Mouse (Mus musculus): ENCODE measurements around the gene Gstp3. TPM values are rescaled to one million over a fixed set of nuclear protein-coding genes. Genes with fewer than 3 reads are reported as not detected.
A peak's percentile ranks its signal among the peaks of the same experiment; 100 is the strongest.
"Not testable (repeated sequence)": the region's sequence is repeated elsewhere in the genome, so short reads cannot be mapped to it uniquely, and the experiment has no call there.

Gstp3 gene
- polyA plus RNA-seq, 1 experiment from 2014 or later: 6.1 TPM

DNA sequence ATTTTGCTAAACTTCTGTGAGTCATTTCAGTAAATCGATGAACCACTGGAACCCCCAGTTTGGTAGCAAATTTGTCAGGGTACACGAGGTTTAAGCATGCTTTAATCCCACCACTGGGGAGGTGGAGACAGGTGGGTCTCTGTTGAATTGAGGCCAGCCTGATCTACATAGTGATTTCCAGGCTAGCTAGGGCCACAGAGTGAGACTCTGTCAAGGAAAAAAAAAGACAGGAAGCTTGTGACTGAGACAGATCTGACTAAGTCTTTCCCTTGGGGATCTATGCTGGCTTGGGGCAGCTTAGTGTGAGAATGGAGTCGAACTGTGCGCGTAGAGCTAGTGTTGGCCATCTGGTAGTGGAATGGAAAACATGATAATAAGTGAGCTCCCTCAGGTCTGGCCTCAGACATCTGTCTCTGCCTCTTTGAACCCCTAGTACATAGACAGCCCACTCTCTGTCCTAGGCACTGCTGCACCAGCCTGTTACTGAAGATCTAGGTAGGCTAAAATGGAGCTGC is 6.8 kb downstream of the Gstp3 start:
- 0 out of 2 replicates have a peak, but pooled peaks cover 4% of the 10 kb centered on the region for H3K4me1 ChIP-seq (ENCODE audit: control insufficient read depth, insufficient read depth, low read length)
- H3K27me3 ChIP-seq (ENCODE audit: control insufficient read depth, insufficient read depth, low read length): no peaks in the 10 kb centered on the region
- no peaks in the 10 kb centered on the region for H3K36me3 ChIP-seq (ENCODE audit: control insufficient read depth, insufficient read depth, low read length)
- ATAC-seq (ENCODE audit: insufficient read depth, low FRiP score): no peak
- H3K4me3 ChIP-seq (replicated peaks; ENCODE audit: low read length): no peak overlapping the region
- no peak overlapping the region for H3K4me2 ChIP-seq (ENCODE audit: low read depth, low read length)
- H3K9ac ChIP-seq (ENCODE audit: low read length): no peak overlapping the region
- WGBS: 77% methylated on average over 5 of the region's 5 CpGs
- H3K27ac ChIP-seq (ENCODE audit: low read length): no peak overlapping the region
- no peaks in the 10 kb centered on the region for H3K9me3 ChIP-seq (replicated peaks; ENCODE audit: control insufficient read depth, low read length)

DNA sequence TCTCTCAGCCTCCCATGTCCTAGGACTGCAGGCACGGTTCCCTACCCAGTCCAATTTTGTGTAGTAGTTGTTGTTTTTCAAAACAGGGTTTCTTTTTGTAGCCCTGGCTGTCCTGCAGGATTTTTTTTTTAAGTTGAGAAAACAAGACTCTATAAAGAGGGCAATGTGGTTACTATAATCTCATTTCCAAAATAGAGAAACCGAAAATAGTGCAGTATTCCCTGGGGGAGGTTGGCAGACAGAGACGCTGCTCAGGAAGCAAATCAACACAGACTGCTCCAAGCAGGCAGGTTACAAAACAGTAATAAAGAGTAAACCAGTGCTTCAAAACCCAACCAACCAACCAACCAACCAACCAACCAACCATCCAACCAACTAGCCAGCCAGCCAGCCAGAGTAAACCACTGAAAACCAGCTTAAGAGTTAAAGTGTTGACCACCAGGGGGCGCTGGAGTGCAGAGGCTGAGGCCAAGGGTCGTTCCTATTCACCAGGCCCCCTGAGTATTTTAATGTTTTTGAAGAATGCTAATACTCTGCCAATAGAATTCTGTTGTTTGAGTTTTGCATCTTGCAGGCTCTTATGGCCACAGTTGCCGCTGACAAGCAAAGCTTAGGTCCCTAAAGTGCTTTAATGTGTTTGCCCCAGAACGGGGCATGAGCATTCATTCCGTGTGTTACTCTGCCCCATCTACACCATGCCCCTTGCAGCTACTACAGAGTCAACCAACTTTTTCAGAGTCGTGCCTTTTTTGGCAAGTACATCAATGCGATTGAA is 7.4 kb downstream of the Gstp3 start:
- Histone ChIP-seq H3K9me3 (replicated peaks; ENCODE audit: control insufficient read depth, low read length) (no peaks in the 10 kb centered on the region), H3K36me3 (ENCODE audit: control insufficient read depth, insufficient read depth, low read length) (no peaks in the 10 kb centered on the region), H3K4me2 (ENCODE audit: low read depth, low read length) (no peak overlapping the region), H3K4me3 (replicated peaks; ENCODE audit: low read length) (no peak overlapping the region), H3K9ac (ENCODE audit: low read length) (no peak overlapping the region), H3K4me1 (ENCODE audit: control insufficient read depth, insufficient read depth, low read length) (0 out of 2 replicates have a peak, but pooled peaks cover 4% of the 10 kb centered on the region), H3K27me3 (ENCODE audit: control insufficient read depth, insufficient read depth, low read length) (no peaks in the 10 kb centered on the region), H3K27ac (ENCODE audit: low read length) (no peak overlapping the region)
- no peak for ATAC-seq (ENCODE audit: insufficient read depth, low FRiP score)
- WGBS: 49% methylated on average over 10 of the region's 10 CpGs

GRCm38 (mm10) chr19:4051016-4051415 is 8.4 kb downstream of the Gstp3 start:
- H3K4me3 ChIP-seq (replicated peaks; ENCODE audit: low read length): no peak overlapping the region
- H3K36me3 ChIP-seq (ENCODE audit: control insufficient read depth, insufficient read depth, low read length): no peaks in the 10 kb centered on the region
- H3K9me3 ChIP-seq (replicated peaks; ENCODE audit: control insufficient read depth, low read length): no peaks in the 10 kb centered on the region
- 92% methylated on average over 5 of the region's 5 CpGs for WGBS
- ATAC-seq (ENCODE audit: insufficient read depth, low FRiP score): no peak
- 0 out of 2 replicates have a peak, but pooled peaks cover 4% of the 10 kb centered on the region for H3K4me1 ChIP-seq (ENCODE audit: control insufficient read depth, insufficient read depth, low read length)
- no peaks in the 10 kb centered on the region for H3K27me3 ChIP-seq (ENCODE audit: control insufficient read depth, insufficient read depth, low read length)
- no peak overlapping the region for H3K9ac ChIP-seq (ENCODE audit: low read length)
- no peak overlapping the region for H3K4me2 ChIP-seq (ENCODE audit: low read depth, low read length)
- no peak overlapping the region for H3K27ac ChIP-seq (ENCODE audit: low read length)

- H3K27ac ChIP-seq (ENCODE audit: low read length); H3K9ac ChIP-seq (ENCODE audit: low read length); H3K4me3 ChIP-seq (replicated peaks; ENCODE audit: low read length); H3K4me1 ChIP-seq (ENCODE audit: control insufficient read depth, insufficient read depth, low read length); ATAC-seq (ENCODE audit: insufficient read depth, low FRiP score); H3K27me3 ChIP-seq (ENCODE audit: control insufficient read depth, insufficient read depth, low read length); H3K36me3 ChIP-seq (ENCODE audit: control insufficient read depth, insufficient read depth, low read length); H3K9me3 ChIP-seq (replicated peaks; ENCODE audit: control insufficient read depth, low read length); H3K4me2 ChIP-seq (ENCODE audit: low read depth, low read length): not testable (repeated sequence)
- WGBS: 81% methylated on average over 5 of the region's 5 CpGs
Measured at GRCm38 (mm10) chr19:4049069-4049468, 10.3 kb downstream of the Gstp3 start.

GRCm38 (mm10) chr19:4047859-4048258 is 11.5 kb downstream of the Gstp3 start:
- Histone ChIP-seq H3K27ac (ENCODE audit: low read length) (no peak overlapping the region), H3K4me3 (replicated peaks; ENCODE audit: low read length) (no peak overlapping the region), H3K27me3 (ENCODE audit: control insufficient read depth, insufficient read depth, low read length) (no peaks in the 10 kb centered on the region), H3K9me3 (replicated peaks; ENCODE audit: control insufficient read depth, low read length) (no peaks in the 10 kb centered on the region), H3K4me2 (ENCODE audit: low read depth, low read length) (no peak overlapping the region), H3K36me3 (ENCODE audit: control insufficient read depth, insufficient read depth, low read length) (no peaks in the 10 kb centered on the region), H3K9ac (ENCODE audit: low read length) (no peak overlapping the region), H3K4me1 (ENCODE audit: control insufficient read depth, insufficient read depth, low read length) (no peaks in the 10 kb centered on the region)
- no peak for ATAC-seq (ENCODE audit: insufficient read depth, low FRiP score)
- WGBS: 21% methylated on average over 4 of the region's 4 CpGs

DNA sequence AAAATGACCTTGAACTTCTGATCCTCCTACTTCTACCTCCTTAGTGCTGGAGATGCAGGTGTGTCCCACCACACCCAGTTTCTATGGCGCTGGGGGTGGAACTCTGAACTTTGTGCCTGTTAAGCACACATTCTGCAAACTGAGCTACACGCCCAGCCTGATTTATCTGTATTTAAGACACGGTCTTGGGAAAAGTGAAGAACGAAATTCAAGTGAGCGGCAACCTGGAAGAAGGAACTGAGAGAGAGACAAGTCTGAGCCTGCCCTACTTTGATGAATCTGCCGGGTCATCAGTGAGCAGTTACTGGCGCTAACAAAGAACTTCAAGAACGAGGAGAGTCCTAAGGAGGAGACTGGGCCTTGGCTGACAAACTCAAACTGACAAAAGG is 12.5 kb downstream of the Gstp3 start:
- H3K27me3 ChIP-seq (ENCODE audit: control insufficient read depth, insufficient read depth, low read length): no peaks in the 10 kb centered on the region
- ATAC-seq (ENCODE audit: insufficient read depth, low FRiP score): peak; percentile 69
- H3K4me2 ChIP-seq (ENCODE audit: low read depth, low read length): peak overlapping the region; percentile 27; the same call in 1 of the 2 replicates
- WGBS: 56% methylated on average over 8 of the region's 8 CpGs
- no peaks in the 10 kb centered on the region for H3K9me3 ChIP-seq (replicated peaks; ENCODE audit: control insufficient read depth, low read length)
- H3K4me3 ChIP-seq (replicated peaks; ENCODE audit: low read length): no peak overlapping the region
- peak overlapping the region; percentile 92 for H3K27ac ChIP-seq (ENCODE audit: low read length)
- no peak overlapping the region for H3K9ac ChIP-seq (ENCODE audit: low read length)
- H3K4me1 ChIP-seq (ENCODE audit: control insufficient read depth, insufficient read depth, low read length): no peaks in the 10 kb centered on the region
- H3K36me3 ChIP-seq (ENCODE audit: control insufficient read depth, insufficient read depth, low read length): no peaks in the 10 kb centered on the region

DNA sequence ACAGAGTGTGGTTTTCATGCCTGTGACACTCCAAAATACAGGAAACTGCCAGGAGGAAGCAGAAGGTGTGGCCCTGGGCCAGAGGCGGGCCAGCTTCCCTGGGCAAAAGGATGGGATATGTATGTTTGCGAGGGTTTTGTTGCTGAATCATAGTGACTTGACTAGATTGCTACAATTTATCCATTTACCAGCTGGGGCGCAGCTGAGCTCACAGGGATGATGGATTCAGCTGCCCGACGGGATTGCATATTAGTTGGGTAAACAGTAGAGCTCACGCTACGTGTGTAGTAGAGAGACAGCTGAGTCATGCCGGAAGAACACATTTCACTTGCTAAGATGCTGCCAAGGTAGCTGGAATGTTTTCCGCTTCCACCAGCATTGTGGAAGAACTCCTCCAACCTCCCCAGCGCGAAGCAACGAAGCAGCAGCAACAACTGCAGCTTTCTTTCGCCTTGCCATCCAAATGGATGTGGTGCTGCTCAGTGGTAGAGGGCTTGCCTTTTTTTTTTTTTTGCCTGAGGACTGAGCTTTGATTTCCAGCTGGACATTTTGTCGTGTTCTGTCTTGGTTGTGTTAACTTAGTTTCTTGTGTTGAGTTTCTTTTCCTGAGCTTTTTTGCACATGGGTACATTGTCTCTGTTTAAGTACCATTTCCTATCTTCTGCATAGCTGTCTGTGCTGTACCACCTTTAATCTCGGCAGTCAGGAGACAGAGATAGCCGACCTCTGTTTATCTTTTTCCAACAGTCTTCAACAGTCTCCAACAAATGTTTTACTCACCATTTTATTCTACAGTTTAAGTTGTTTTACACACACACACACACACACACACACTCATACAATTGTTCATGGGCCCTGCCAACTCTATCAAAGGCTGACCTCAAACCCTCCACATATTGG is 13.2 kb downstream of the Gstp3 start, which contains the start of gene Gstp2:
TSS of gene Gstp2 (minus strand) at position 58 of the 900 bp plus-strand sequence.
- Histone ChIP-seq H3K9me3 (replicated peaks; ENCODE audit: control insufficient read depth, low read length) (no peaks in the 10 kb centered on the region), H3K27ac (ENCODE audit: low read length) (peak within 1 kb of the TSS; percentile 92), H3K4me3 (replicated peaks; ENCODE audit: low read length) (no peak within 1 kb of the TSS), H3K4me2 (ENCODE audit: low read depth, low read length) (peak within 1 kb of the TSS; percentile 41; the same call in 1 of the 2 replicates), H3K27me3 (ENCODE audit: control insufficient read depth, insufficient read depth, low read length) (no peaks in the 10 kb centered on the region), H3K9ac (ENCODE audit: low read length) (no peak within 1 kb of the TSS), H3K4me1 (ENCODE audit: control insufficient read depth, insufficient read depth, low read length) (no peaks in the 10 kb centered on the region), H3K36me3 (ENCODE audit: control insufficient read depth, insufficient read depth, low read length) (no peaks in the 10 kb centered on the region)
- peak; percentile 89; the same call in 1 of the 2 replicates for ATAC-seq (ENCODE audit: insufficient read depth, low FRiP score)
- 19% methylated on average over 16 of the region's 16 CpGs for WGBS

DNA sequence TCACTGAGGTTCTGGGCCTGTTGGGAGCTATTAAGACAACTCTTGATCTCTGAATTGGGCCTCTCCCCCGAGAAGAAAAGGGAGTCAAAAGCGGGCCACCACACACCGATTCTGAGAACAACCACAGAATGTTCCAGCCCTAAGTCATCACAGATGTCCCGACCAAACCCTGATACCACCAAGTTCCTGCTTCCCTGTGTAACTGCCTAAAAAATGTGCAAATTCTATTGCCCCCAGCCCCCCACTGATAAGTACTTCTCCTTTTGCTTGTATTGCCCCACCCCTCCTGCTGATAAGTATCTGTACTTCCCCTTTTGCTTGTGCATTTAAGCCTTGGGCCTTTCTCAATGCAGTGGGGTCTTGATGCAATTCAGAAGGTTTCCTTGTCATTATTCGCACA is 15.3 kb downstream of the Gstp3 start:
- H3K9ac ChIP-seq (ENCODE audit: low read length); H3K4me1 ChIP-seq (ENCODE audit: control insufficient read depth, insufficient read depth, low read length); H3K4me2 ChIP-seq (ENCODE audit: low read depth, low read length); H3K4me3 ChIP-seq (replicated peaks; ENCODE audit: low read length); H3K36me3 ChIP-seq (ENCODE audit: control insufficient read depth, insufficient read depth, low read length); H3K27me3 ChIP-seq (ENCODE audit: control insufficient read depth, insufficient read depth, low read length); ATAC-seq (ENCODE audit: insufficient read depth, low FRiP score); H3K9me3 ChIP-seq (replicated peaks; ENCODE audit: control insufficient read depth, low read length); H3K27ac ChIP-seq (ENCODE audit: low read length): not testable (repeated sequence)
- 77% methylated on average over 5 of the region's 5 CpGs for WGBS

DNA sequence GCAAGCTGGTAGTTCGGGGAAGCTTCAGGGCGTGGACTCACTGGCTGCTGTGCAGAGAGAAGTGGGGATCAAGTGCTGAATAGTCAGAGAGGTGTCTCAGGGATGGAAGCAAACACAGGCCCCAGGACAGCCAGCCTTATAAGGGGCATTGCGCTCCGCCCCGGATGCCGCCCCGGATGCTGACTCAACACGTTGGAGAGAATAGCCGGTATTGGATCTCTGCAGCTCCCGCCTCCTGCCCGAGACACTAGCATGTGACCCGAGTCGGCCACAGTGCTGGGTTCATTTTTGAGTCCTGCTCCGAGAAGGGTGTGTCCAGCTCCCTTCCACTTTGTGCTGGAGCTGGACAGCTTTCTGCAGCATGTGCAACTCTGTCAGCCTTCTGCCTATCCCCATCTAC is 17.2 kb downstream of the Gstp3 start:
- Histone ChIP-seq H3K4me2 (ENCODE audit: low read depth, low read length) (no peak overlapping the region), H3K4me1 (ENCODE audit: control insufficient read depth, insufficient read depth, low read length) (peaks cover 3% of the 10 kb centered on the region; the same call in 1 of the 2 replicates), H3K9ac (ENCODE audit: low read length) (0 out of 2 replicates have a peak overlapping the region, but pooled peaks have one; percentile 1), H3K27ac (ENCODE audit: low read length) (no peak overlapping the region; the same call in 1 of the 2 replicates), H3K27me3 (ENCODE audit: control insufficient read depth, insufficient read depth, low read length) (no peaks in the 10 kb centered on the region), H3K4me3 (replicated peaks; ENCODE audit: low read length) (no peak overlapping the region), H3K36me3 (ENCODE audit: control insufficient read depth, insufficient read depth, low read length) (no peaks in the 10 kb centered on the region), H3K9me3 (replicated peaks; ENCODE audit: control insufficient read depth, low read length) (no peaks in the 10 kb centered on the region)
- ATAC-seq (ENCODE audit: insufficient read depth, low FRiP score): no peak
- 51% methylated on average over 14 of the region's 14 CpGs for WGBS
